Mouse (Mus musculus) MEL (cell line): ENCODE results near the gene Sec22b. TPM values are rescaled to one million over a fixed set of nuclear protein-coding genes. Genes with fewer than 3 reads are reported as not detected.

ENCODE experiments used
- DNase-seq: peaks from one replicate; pipeline ENCODE4 v3.0.0; 2011; ENCODE audit warnings: low read depth, low spot score
- H3K27ac ChIP-seq: 2 replicates; pipeline ENCODE4 v1.5.1; 2012; ENCODE audit warnings: low read depth, mild to moderate bottlenecking, control low read depth, low read length, moderate library complexity; ENCODE audit not compliant: control insufficient read depth
- H3K27me3 ChIP-seq, 2 experiments: fragments of 150-350 bp in 1 of 2; sonication (generic) in 1 of 2; 2 replicates each; pipeline ENCODE4 v1.6.1; 2012; ENCODE audit warnings: low read length in 2 of 2, mild to moderate bottlenecking in 2 of 2, improper control_type of control experiment in 1 of 2, moderate library complexity in 1 of 2; ENCODE audit not compliant: insufficient read depth in 2 of 2, control insufficient read depth in 1 of 2
- H3K36me3 ChIP-seq, 2 experiments: 2 replicates each; pipeline ENCODE4 v1.6.1; 2012 to 2014; ENCODE audit warnings: low read length in 2 of 2, improper control_type of control experiment in 1 of 2, inconsistent platforms in 1 of 2, mild to moderate bottlenecking in 1 of 2; ENCODE audit not compliant: insufficient read depth in 2 of 2, control insufficient read depth in 1 of 2
- H3K4me1 ChIP-seq, 2 experiments: fragments of 150-350 bp in 1 of 2; sonication (generic) in 1 of 2; 2 replicates each; pipeline ENCODE4 v1.6.1; 2012; ENCODE audit warnings: low read length in 2 of 2, improper control_type of control experiment in 1 of 2, mild to moderate bottlenecking in 1 of 2; ENCODE audit not compliant: insufficient read depth in 2 of 2, control insufficient read depth in 1 of 2
- H3K4me3 ChIP-seq, 2 experiments: fragments of 150-350 bp in 1 of 2; sonication (generic) in 1 of 2; 2 replicates each; pipeline ENCODE4 v1.5.1; 2012; ENCODE audit warnings: low read depth in 2 of 2, low read length in 2 of 2, mild to moderate bottlenecking in 2 of 2, moderate library complexity in 2 of 2, control low read depth in 1 of 2, improper control_type of control experiment in 1 of 2; ENCODE audit not compliant: control insufficient read depth in 1 of 2, insufficient read depth in 1 of 2
- H3K79me2 ChIP-seq: 2 replicates; pipeline ENCODE4 v1.6.1; 2012; ENCODE audit warnings: mild to moderate bottlenecking, low read length, moderate library complexity; ENCODE audit not compliant: control insufficient read depth, poor library complexity, insufficient read depth
- H3K9ac ChIP-seq: 2 replicates; pipeline ENCODE4 v1.6.1; 2012; ENCODE audit warnings: low read depth, mild to moderate bottlenecking, control low read depth, low read length, moderate library complexity; ENCODE audit not compliant: control insufficient read depth, poor library complexity, severe bottlenecking
- H3K9me3 ChIP-seq: fragments of 150-350 bp; sonication (generic); replicated peaks from 2 replicates; pipeline ENCODE4 v1.6.1; 2012; ENCODE audit warnings: mild to moderate bottlenecking, low read length, improper control_type of control experiment, moderate library complexity; ENCODE audit not compliant: insufficient read depth
- BHLHE40 ChIP-seq: IDR thresholded peaks from 2 replicates; pipeline ENCODE4 v1.6.1; 2012; ENCODE audit warnings: low read depth, mild to moderate bottlenecking, inconsistent platforms, low read length, improper control_type of control experiment, borderline replicate concordance
- CTCF ChIP-seq, 3 experiments: IDR thresholded peaks in 2 of 3; conservative IDR thresholded peaks in 1 of 3; 2 replicates each; pipeline ENCODE4 v1.5.1; 2011 to 2012; ENCODE audit warnings: low read length in 3 of 3, low read depth in 2 of 3, mild to moderate bottlenecking in 2 of 3, improper control_type of control experiment in 1 of 3, inconsistent platforms in 1 of 3, mixed read lengths in 1 of 3, moderate library complexity in 1 of 3; ENCODE audit not compliant: control insufficient read depth in 1 of 3, insufficient read depth in 1 of 3, poor library complexity in 1 of 3, severe bottlenecking in 1 of 3
- ETS1 ChIP-seq: IDR thresholded peaks from 2 replicates; pipeline ENCODE4 v1.6.1; 2012; ENCODE audit warnings: low read depth, mild to moderate bottlenecking, inconsistent platforms, low read length, improper control_type of control experiment, moderate library complexity
- MXI1 ChIP-seq: IDR thresholded peaks from 2 replicates; pipeline ENCODE4 v1.6.1; 2011; ENCODE audit warnings: mild to moderate bottlenecking, low read depth, low read length, improper control_type of control experiment
- MYB ChIP-seq: IDR thresholded peaks from 2 replicates; pipeline ENCODE4 v1.6.1; 2011; ENCODE audit warnings: mild to moderate bottlenecking, low read depth, low read length, improper control_type of control experiment
- RAD21 ChIP-seq: IDR thresholded peaks from 2 replicates; pipeline ENCODE4 v1.6.1; 2011; ENCODE audit warnings: mild to moderate bottlenecking, low read depth, low read length, improper control_type of control experiment
- SIN3A ChIP-seq: IDR thresholded peaks from 2 replicates; pipeline ENCODE4 v1.6.1; 2012; ENCODE audit warnings: low read length, improper control_type of control experiment, inconsistent platforms
- TAL1 ChIP-seq: IDR thresholded peaks from 2 replicates; pipeline ENCODE4 v1.6.1; 2012; ENCODE audit warnings: mild to moderate bottlenecking, inconsistent platforms, low read length, moderate library complexity, mixed read lengths
- TBP ChIP-seq: IDR thresholded peaks from 2 replicates; pipeline ENCODE4 v1.8.0; 2011; ENCODE audit warnings: low read depth, low read length, improper control_type of control experiment
- UBTF ChIP-seq: IDR thresholded peaks from 2 replicates; pipeline ENCODE4 v1.6.1; 2012; ENCODE audit warnings: low read depth, mild to moderate bottlenecking, inconsistent platforms, low read length, improper control_type of control experiment, moderate library complexity, borderline replicate concordance; ENCODE audit not compliant: insufficient read depth
- USF2 ChIP-seq, 2 experiments: IDR thresholded peaks; 2 replicates each; pipeline ENCODE4 v1.6.1; 2011 to 2012; ENCODE audit warnings: improper control_type of control experiment in 2 of 2, low read length in 2 of 2, borderline replicate concordance in 1 of 2, inconsistent platforms in 1 of 2, low read depth in 1 of 2, mild to moderate bottlenecking in 1 of 2; ENCODE audit not compliant: insufficient read depth in 1 of 2
- polyA plus RNA-seq, 2 experiments: library from polyadenylated mRNA; stranded (reverse) in 1 of 2; unstranded in 1 of 2; fragments of >175 nt in 1 of 2; fragments of >200 nt in 1 of 2; gene quantifications; 2 replicates each; pipeline versions ENCODE4 v1.2.1 to v1.2.4; 2012; ENCODE audit warnings: low replicate concordance in 2 of 2, low read depth in 1 of 2; ENCODE audit not compliant: insufficient read length in 2 of 2, insufficient read depth in 1 of 2, missing spikeins in 1 of 2
- total RNA-seq: library from RNA; depleted of rRNA; stranded (reverse); fragments of 300-350 nt; gene quantifications from 2 replicates; pipeline ENCODE4 v1.2.3, GENCODE M21; 2012

Gene Sec22b
- total and polyA plus RNA-seq, 3 experiments, result 36.8 to 43.3 TPM; not detected in 1

- Histone ChIP-seq H3K4me3 (peak overlapping the region in 1 of 2 experiments; percentile 26; a peak in 1 of 4 replicates), H3K9ac (no peak overlapping the region), H3K79me2 (no peaks in the 10 kb centered on the region; the same call in 1 of the 2 replicates), H3K27ac (no peak overlapping the region), H3K4me1 (0 out of 4 replicates have a peak, but pooled peaks cover 0 to 4% of the 10 kb centered on the region in 2 experiments), H3K27me3 (peaks cover 7 to 11% of the 10 kb centered on the region in 2 experiments), H3K9me3 (no peaks in the 10 kb centered on the region), H3K36me3 (no peaks in the 10 kb centered on the region)
- no peak for TF ChIP-seq MYB
- no peak for TF ChIP-seq ETS1
- TF ChIP-seq RAD21, result no peak
- TF ChIP-seq TAL1, result no peak
- no peak for TF ChIP-seq UBTF
- DNase-seq, result no peak
Measured at GRCm38 (mm10) chr3:97867221-97868023, 33.6 kb upstream of the Sec22b start.

GRCm38 (mm10) chr3:97868024-97868689, 32.8 kb upstream of the Sec22b start:
- Histone ChIP-seq H3K79me2 (no peaks in the 10 kb centered on the region; the same call in 1 of the 2 replicates), H3K9me3 (no peaks in the 10 kb centered on the region), H3K4me3 (peak overlapping the region in 1 of 2 experiments; percentile 26; a peak in 1 of 4 replicates), H3K9ac (0 out of 2 replicates have a peak overlapping the region, but pooled peaks have one; percentile 14), H3K27ac (no peak overlapping the region), H3K4me1 (0 out of 4 replicates have a peak, but pooled peaks cover 0 to 4% of the 10 kb centered on the region in 2 experiments), H3K36me3 (no peaks in the 10 kb centered on the region), H3K27me3 (peaks cover 7 to 10% of the 10 kb centered on the region in 2 experiments)
- TF ChIP-seq SIN3A (peak; percentile 31; the same call in 1 of the 2 replicates), BHLHE40 (no peak), CTCF (IDR thresholded peaks at IDR 0.05 in 2 of 3, conservative IDR thresholded peaks at IDR 0.05 in 1 of 3; ENCODE audit: control insufficient read depth in 1 of 3, insufficient read depth in 1 of 3, low read depth in 2 of 3, low read length in 3 of 3, poor library complexity in 1 of 3, severe bottlenecking in 1 of 3) (no peak), ETS1 (no peak), MXI1 (no peak), TBP (0 out of 2 replicates have a peak, but pooled peaks have one; percentile 16), USF2 (IDR thresholded peaks at IDR 0.05; ENCODE audit: borderline replicate concordance in 1 of 2, insufficient read depth in 1 of 2, low read depth in 1 of 2, low read length in 2 of 2) (no peak)
- peak; percentile 39 for DNase-seq
